Mouse (Mus musculus) gastrocnemius, adult 8-10 months (tissue): ENCODE data around the gene Chl1. TPM values are rescaled to one million over a fixed set of nuclear protein-coding genes. Genes with fewer than 3 reads are reported as not detected.

Source experiments
- DNase-seq, 2 experiments: peaks; one replicate each; pipeline ENCODE4 v3.0.0; 2022; ENCODE audit warnings: low spot score in 2 of 2
- total RNA-seq, 4 experiments: library from RNA; stranded (reverse); gene quantifications; 2 replicates each; pipeline ENCODE4 v1.2.4; 2022

Gene Chl1
- total RNA-seq, 4 experiments from 2014 or later, result 0.10 to 0.63 (median 0.18) TPM

- no peak for DNase-seq
These were observed 154.8 kb downstream of the Chl1 start for GRCm38 (mm10) chr6:103665206-103665605.

DNA sequence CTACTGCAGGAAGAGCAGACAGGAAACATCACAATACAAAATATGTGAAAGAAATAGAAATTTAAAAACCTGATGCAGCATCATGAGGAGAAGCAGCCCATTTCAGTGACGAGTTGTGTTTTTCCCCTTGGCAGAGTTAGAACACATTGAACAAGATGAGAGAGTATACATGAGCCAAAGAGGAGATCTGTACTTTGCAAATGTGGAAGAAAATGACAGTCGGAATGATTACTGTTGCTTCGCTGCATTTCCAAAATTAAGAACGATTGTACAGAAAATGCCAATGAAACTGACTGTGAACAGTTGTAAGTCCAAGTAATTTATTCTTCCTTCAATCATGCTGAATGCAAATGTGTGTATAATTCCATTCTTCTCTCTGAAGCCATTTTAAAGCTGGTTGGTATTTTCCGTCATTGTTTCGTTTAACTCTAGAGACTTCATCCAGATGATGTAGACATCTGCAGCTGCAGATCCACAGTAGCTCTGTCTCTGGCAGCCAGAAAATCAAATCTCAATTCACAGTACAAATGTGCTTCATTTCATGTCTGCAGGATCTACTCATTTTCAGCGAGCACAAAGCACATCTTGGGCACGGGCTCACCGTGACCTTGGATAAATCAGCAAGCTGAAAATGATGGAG lies 155.4 kb downstream of the Chl1 start:
- no peak for DNase-seq

DNA sequence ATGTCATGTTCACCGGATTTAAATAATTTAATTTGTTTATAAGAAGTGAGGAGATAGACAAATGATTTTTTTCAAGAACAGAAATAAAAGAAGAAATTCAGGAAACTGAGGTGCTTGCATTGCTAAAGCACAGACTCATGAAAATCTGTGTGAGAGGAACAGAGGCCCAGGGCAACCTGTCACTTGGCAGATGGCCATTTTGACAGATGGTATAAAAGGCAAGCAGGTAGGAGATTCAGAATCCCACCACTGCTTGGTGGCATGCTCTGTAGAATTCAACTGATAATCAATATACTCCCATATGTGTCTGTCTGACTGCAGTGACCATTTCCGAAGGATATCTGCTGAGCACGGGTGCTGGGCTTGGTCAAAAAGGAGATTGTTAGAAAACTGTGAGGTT lies 162.7 kb downstream of the Chl1 start:
- no peak for DNase-seq

- DNase-seq, result no peak
These were observed 163.9 kb downstream of the Chl1 start for GRCm38 (mm10) chr6:103674332-103674731.

DNA sequence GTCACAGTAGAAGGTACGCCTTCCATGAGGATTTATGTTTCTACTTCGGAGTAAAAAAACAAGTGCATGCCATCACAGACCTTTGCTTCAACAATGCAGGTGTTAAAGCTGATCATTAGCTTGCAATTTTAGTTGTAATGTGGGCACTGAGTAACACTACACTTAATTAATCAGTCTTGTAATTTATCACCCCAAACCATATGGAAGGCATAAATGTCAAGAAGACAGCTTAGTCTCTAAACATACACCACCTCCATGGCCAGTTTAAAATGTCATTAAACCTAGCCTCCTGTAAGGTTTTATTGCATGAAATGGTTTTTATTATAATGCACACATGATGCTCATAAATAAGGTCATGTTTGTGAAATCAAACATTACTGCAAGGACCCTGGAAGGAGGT lies 164.8 kb downstream of the Chl1 start:
- no peak for DNase-seq

- DNase-seq, result no peak
These were observed 166.3 kb downstream of the Chl1 start for GRCm38 (mm10) chr6:103676664-103677063.

DNA sequence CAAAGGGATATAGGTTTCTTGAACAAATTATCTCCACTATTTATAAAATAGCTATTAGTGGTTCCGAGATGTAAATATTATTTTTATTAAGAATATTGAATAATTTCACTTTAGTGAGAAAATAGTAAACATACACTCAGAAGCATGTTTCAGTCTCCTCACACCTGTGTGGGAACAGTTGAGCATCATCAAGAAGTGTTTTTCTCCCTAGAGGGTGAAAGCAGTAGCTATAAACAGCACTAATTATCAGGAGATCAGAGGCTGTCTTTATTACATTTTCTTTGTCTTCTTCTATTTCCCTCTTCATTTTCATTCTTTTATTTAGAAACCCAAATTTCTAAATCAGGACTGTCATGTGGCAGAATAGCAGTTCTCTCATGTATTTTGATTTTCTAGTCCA lies 166.7 kb downstream of the Chl1 start:
- no peak for DNase-seq

DNA sequence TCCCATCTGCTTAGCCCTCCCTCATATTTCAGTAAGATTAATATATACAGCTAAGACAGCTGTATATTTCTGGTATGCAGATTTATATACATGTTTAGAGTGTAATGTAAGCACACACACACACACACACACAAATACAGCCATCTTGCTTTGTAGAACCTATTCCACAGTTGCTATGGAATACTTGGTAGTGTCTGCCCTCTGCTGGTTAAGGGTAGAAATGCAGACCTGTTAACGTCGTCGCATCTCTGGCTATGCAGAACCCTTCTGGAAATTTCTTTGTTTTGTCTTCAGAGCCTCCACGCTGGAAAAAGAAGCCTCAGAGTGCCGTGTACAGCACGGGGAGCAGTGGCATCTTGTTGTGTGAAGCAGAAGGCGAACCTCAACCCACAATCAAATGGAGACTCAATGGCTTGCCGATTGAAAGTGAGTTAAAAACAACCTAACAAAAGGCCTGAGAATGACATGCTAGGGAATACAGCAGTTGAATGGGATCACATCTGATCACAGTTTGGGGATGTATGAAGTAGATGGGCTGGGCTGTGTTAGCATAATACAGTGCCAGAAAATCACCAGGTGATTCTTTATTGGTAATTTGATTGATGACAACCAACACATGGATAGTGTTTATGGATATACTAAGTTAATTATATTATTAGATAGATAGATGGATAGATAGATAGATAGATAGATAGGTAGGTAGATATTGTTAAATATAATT lies 172.6 kb downstream of the Chl1 start:
- DNase-seq, result no peak

- no peak for DNase-seq
These were observed 182.1 kb downstream of the Chl1 start for GRCm38 (mm10) chr6:103692511-103692910.

GRCm38 (mm10) chr6:103697349-103698028 lies 187.1 kb downstream of the Chl1 start:
- DNase-seq, result no peak

GRCm38 (mm10) chr6:103699482-103699881 lies 189.1 kb downstream of the Chl1 start:
- DNase-seq, result no peak

DNA sequence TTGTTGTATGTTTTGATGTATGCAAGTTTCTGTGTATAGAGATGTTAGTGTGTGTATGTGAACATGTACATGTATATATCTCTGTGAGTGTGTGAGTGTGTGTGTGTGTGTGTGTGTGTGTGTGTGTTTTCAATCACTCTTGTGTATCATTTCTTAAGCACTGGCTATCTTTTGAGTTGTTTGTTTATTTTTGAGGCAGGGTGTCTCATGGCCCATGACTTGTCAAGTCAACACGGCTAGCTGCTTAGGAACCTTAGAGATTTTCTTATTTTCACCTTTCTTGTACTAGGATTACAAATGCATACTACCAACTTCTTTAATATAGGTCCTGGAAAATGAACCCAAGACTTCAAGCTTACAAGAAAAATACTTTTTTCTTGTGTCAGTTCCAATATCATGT lies 189.5 kb downstream of the Chl1 start:
- no peak for DNase-seq

- no peak for DNase-seq
These were observed 189.9 kb downstream of the Chl1 start for GRCm38 (mm10) chr6:103700336-103700735.

- DNase-seq, result no peak
These were observed 196.0 kb downstream of the Chl1 start for GRCm38 (mm10) chr6:103706366-103706765.

- DNase-seq, result no peak
These were observed 228.9 kb downstream of the Chl1 start for GRCm38 (mm10) chr6:103739291-103739690.

DNA sequence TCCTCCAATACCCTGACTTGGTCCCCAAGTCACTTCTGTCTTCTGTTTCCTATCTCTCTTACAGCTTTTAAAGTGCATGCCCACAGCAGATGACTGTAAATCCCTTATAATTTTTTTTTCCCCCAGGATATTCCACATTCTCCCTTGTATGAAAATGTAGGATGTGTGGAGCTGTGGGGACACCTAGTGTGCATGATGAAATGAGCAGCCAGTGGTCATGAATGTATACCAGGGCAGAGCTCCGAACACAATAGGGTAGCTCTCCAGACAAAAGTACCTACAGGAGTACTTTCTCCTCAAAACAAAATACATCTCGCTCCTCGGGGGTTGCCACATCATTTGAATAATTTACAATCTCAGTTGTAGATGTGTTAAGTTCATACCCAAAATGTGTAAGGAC lies 232.4 kb downstream of the Chl1 start:
- no peak for DNase-seq

GRCm38 (mm10) chr6:103746103-103746502 lies 235.7 kb downstream of the Chl1 start:
- DNase-seq, result no peak

- no peak for DNase-seq
These were observed 238.9 kb downstream of the Chl1 start for GRCm38 (mm10) chr6:103749122-103749773.

DNA sequence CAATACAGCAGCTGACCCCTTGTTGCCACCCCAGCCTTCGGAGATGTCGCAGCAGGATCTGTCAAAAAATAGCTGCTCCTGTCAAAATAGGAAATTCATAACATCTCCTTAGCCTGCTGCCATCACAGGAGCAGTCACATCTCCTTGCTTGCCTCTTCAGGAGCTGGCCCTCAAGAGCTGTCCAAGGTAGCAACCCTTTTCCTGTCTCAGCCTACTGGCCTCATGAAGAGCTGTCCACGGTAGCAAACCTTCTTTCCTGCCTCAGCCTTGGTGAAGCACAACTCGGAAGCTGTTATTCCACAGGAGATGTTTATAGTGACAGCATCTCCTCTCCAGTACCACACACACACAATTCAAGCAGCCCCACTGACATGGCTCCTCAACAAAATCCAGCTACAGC lies 243.5 kb downstream of the Chl1 start:
- DNase-seq, result no peak

GRCm38 (mm10) chr6:103766830-103767229 lies 256.4 kb downstream of the Chl1 start:
- no peak for DNase-seq

GRCm38 (mm10) chr6:103781058-103781457 lies 270.7 kb downstream of the Chl1 start:
- no peak for DNase-seq

DNA sequence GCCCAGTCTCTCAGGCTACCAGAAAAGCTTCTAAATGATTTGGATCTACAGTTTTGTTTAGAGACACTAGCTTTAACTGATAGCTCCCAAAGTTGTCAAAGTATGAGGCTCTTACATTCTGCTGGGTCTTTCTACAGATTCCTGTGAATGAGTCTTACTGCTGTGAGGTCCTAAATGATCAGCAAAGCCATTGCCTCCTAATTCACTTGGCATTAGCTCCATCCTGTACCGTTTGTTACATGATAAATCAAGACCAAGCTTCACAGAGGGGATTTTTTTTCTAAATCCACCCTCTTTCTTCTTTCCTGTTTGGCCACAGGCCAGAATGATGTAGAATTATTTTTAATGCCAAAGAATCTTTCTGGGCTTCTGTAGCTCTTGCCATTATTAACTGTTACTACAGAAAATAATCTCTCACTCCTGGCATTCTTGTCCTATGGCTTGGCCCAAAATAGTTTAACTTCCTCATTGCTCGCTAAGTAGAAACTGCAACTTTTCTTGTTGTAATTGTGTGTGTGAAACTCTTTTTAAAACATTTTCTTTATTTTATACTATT lies 280.8 kb downstream of the Chl1 start:
- no peak for DNase-seq
